In genomic region chr16:20620399-20620735, GRCm38 (mm10) we compare ENCODE assay signal across 8 mouse cellular contexts. TPM values are rescaled to one million over a fixed set of nuclear protein-coding genes. Genes with fewer than 3 reads are reported as not detected.
DNase-seq lines count a peak whose midpoint lies in the region; ATAC-seq and TF ChIP-seq lines count a peak whose summit lies in the region.

No protein-coding gene starts in this region.

- DNase-seq in left cerebral cortex, adult 2 months (ENCODE audit: extremely low spot score in 1 of 2, low spot score in 2 of 2): no peak
- no peak for DNase-seq in left cerebral cortex, adult 8-10 months (ENCODE audit: low spot score in 2 of 2)
- peak; percentile 37 for DNase-seq in neural tube, embryonic 10.5 days (ENCODE audit: extremely low spot score, low spot score)
- no peak for DNase-seq in urinary bladder, postnatal 36 days (ENCODE audit: low spot score in 2 of 2)
- DNase-seq in ovary, postnatal 14 days (ENCODE audit: low spot score): no peak

- H3K4me2 ChIP-seq in hindbrain, embryonic 16.5 days (ENCODE audit: low read length): peak overlapping the region; percentile 72

- no peaks in the 10 kb centered on the region for H3K36me3 ChIP-seq in hindbrain, embryonic 16.5 days (ENCODE audit: control insufficient read depth, insufficient read depth, low read length)

- H3K4me3 ChIP-seq in left cerebral cortex, adult 2 months: peak overlapping the region; percentile 80
- peak overlapping the region; percentile 78 for H3K4me3 ChIP-seq in brown adipose tissue, adult 24 weeks (ENCODE audit: insufficient read depth, low read depth, low read length)
- peak overlapping the region; percentile 91 for H3K4me3 ChIP-seq in hindbrain, embryonic 16.5 days (ENCODE audit: low read length)

- peak overlapping the region; percentile 81 for H3K9ac ChIP-seq in hindbrain, embryonic 16.5 days (ENCODE audit: low read depth, low read length)

- H3K9me3 ChIP-seq in hindbrain, embryonic 16.5 days (ENCODE audit: control insufficient read depth, low read length): no peaks in the 10 kb centered on the region

- ATAC-seq in hindbrain, embryonic 16.5 days: peak; percentile 4; the same call in 1 of the 2 replicates
- no peak for ATAC-seq in megakaryocyte-erythroid progenitor cell, adult 5-6 weeks (replicated peaks; ENCODE audit: low FRiP score, low TSS enrichment, poor library complexity, severe bottlenecking)

- TF ChIP-seq CTCF in left cerebral cortex, adult 2 months (IDR thresholded peaks at IDR 0.05): no peak

- H3K27me3 ChIP-seq in hindbrain, embryonic 16.5 days (replicated peaks; ENCODE audit: control insufficient read depth, insufficient read depth, low read length): no peaks in the 10 kb centered on the region

- intact Hi-C loops in left cerebral cortex, adult 2 months (cut with DNase I): loop anchor here (5.0 kb wide), 1 partner anchor 123 kb away; the partner anchor contains the start of gene Eif2b5

- 0 out of 2 replicates have a peak, but pooled peaks cover 8% of the 10 kb centered on the region for H3K4me1 ChIP-seq in brown adipose tissue, adult 24 weeks (ENCODE audit: control insufficient read depth, insufficient read depth, insufficient read length, low read length)
- peaks cover 16% of the 10 kb centered on the region for H3K4me1 ChIP-seq in hindbrain, embryonic 16.5 days (ENCODE audit: control insufficient read depth, insufficient read depth, low read depth, low read length)

- peak overlapping the region; percentile 85 for H3K27ac ChIP-seq in left cerebral cortex, adult 2 months
- H3K27ac ChIP-seq in brown adipose tissue, adult 24 weeks (replicated peaks; ENCODE audit: low read depth, low read length): no peak overlapping the region
- peak overlapping the region; percentile 97 for H3K27ac ChIP-seq in hindbrain, embryonic 16.5 days (ENCODE audit: low read depth, low read length)

- whole genome bisulfite sequencing in hindbrain, embryonic 16.5 days: under 1% methylated on average over 9 of the region's 9 CpGs

RNA-seq across cellular contexts. Expression of gene Camk2n2, which starts 0.7 kb away (rescaled TPM):
- total RNA-seq in left cerebral cortex, adult 2 months (2021): 100 to 1,000 TPM; 178 to 192 TPM
- 100 to 1,000 TPM; 145 to 169 (median 150) TPM for total RNA-seq in left cerebral cortex, adult 8-10 months (2022)
- 0.88 and 4.0 TPM in 2 replicates for polyA plus RNA-seq in brown adipose tissue, adult 24 weeks (2012; ENCODE audit: insufficient read depth, insufficient read length, missing spikeins)
- polyA plus RNA-seq in hindbrain, embryonic 16.5 days (2015; fragmentation: Nextera tagmentation; extraction: Ambion mirVana): 43.1 and 44.2 TPM in 2 replicates
- not detected in 2 replicates for total RNA-seq in megakaryocyte-erythroid progenitor cell, adult 5-6 weeks (2014; fragmentation: Nextera tagmentation)
- not detected in 2 replicates for total RNA-seq in megakaryocyte-erythroid progenitor cell, adult 5-6 weeks (2017)

RNA-seq across cellular contexts. Expression of gene Alg3, which starts 8.8 kb away (rescaled TPM):
- total RNA-seq in left cerebral cortex, adult 2 months (2021): 10 to 100 TPM; 11.8 to 12.2 TPM
- 10 to 100 TPM in 3 of 4 experiments, 1 to 10 TPM in 1; 8.1 to 15.5 (median 12.3) TPM for total RNA-seq in left cerebral cortex, adult 8-10 months (2022)
- polyA plus RNA-seq in brown adipose tissue, adult 24 weeks (2012; ENCODE audit: insufficient read depth, insufficient read length, missing spikeins): 15.9 and 17.3 TPM in 2 replicates
- polyA plus RNA-seq in hindbrain, embryonic 16.5 days (2015; fragmentation: Nextera tagmentation; extraction: Ambion mirVana): 43.9 and 44.7 TPM in 2 replicates
- total RNA-seq in megakaryocyte-erythroid progenitor cell, adult 5-6 weeks (2014; fragmentation: Nextera tagmentation): 28.7 and 36.6 TPM in 2 replicates
- total RNA-seq in megakaryocyte-erythroid progenitor cell, adult 5-6 weeks (2017): 24.3 and 33.1 TPM in 2 replicates

RNA-seq across cellular contexts. Expression of gene Gm49333, which starts 9.0 kb away (rescaled TPM):
- under 1 TPM in 1 of 2 experiments, not detected in 1; 0.33 TPM for total RNA-seq in left cerebral cortex, adult 2 months (2021)
- under 1 TPM in 2 of 4 experiments, not detected in 2; 0.42 to 0.73 TPM for total RNA-seq in left cerebral cortex, adult 8-10 months (2022)
- not detected in 2 replicates for polyA plus RNA-seq in brown adipose tissue, adult 24 weeks (2012; ENCODE audit: insufficient read depth, insufficient read length, missing spikeins)
- not detected in 2 replicates for polyA plus RNA-seq in hindbrain, embryonic 16.5 days (2015; fragmentation: Nextera tagmentation; extraction: Ambion mirVana)
- total RNA-seq in megakaryocyte-erythroid progenitor cell, adult 5-6 weeks (2014; fragmentation: Nextera tagmentation): not detected in 2 replicates
- total RNA-seq in megakaryocyte-erythroid progenitor cell, adult 5-6 weeks (2017): not detected in 2 replicates

RNA-seq across cellular contexts. Expression of gene Eef1akmt4, which starts 9.0 kb away (rescaled TPM):
- total RNA-seq in left cerebral cortex, adult 2 months (2021): 1 to 10 TPM; 1.8 to 2.4 TPM
- total RNA-seq in left cerebral cortex, adult 8-10 months (2022): 1 to 10 TPM; 1.1 to 2.3 (median 1.7) TPM
- 3.6 and 8.2 TPM in 2 replicates for polyA plus RNA-seq in brown adipose tissue, adult 24 weeks (2012; ENCODE audit: insufficient read depth, insufficient read length, missing spikeins)
- polyA plus RNA-seq in hindbrain, embryonic 16.5 days (2015; fragmentation: Nextera tagmentation; extraction: Ambion mirVana): 8.5 and 10.9 TPM in 2 replicates
- 13.3 and 32.7 TPM in 2 replicates for total RNA-seq in megakaryocyte-erythroid progenitor cell, adult 5-6 weeks (2014; fragmentation: Nextera tagmentation)
- total RNA-seq in megakaryocyte-erythroid progenitor cell, adult 5-6 weeks (2017): 5.4 and 6.5 TPM in 2 replicates

RNA-seq across cellular contexts. Expression of gene Ece2, which starts 9.3 kb away (rescaled TPM):
- total RNA-seq in left cerebral cortex, adult 2 months (2021): 10 to 100 TPM; 24.7 to 28.9 TPM
- total RNA-seq in left cerebral cortex, adult 8-10 months (2022): 10 to 100 TPM; 28.2 to 33.5 (median 30.5) TPM
- not detected in 2 replicates for polyA plus RNA-seq in brown adipose tissue, adult 24 weeks (2012; ENCODE audit: insufficient read depth, insufficient read length, missing spikeins)
- 17.4 and 18.6 TPM in 2 replicates for polyA plus RNA-seq in hindbrain, embryonic 16.5 days (2015; fragmentation: Nextera tagmentation; extraction: Ambion mirVana)
- not detected in 2 replicates for total RNA-seq in megakaryocyte-erythroid progenitor cell, adult 5-6 weeks (2014; fragmentation: Nextera tagmentation)
- not detected in 2 replicates for total RNA-seq in megakaryocyte-erythroid progenitor cell, adult 5-6 weeks (2017)

Comparison
In these comparisons a context has a peak if more than half of its experiments do, and no peak if none do; other contexts are left out.
1. RNA of gene Camk2n2, which starts 0.7 kb away (total RNA-seq): 178 to 192 TPM in left cerebral cortex, adult 2 months and 145 to 169 TPM in left cerebral cortex, adult 8-10 months; not detected in megakaryocyte-erythroid progenitor cell, adult 5-6 weeks; every median in the first group is over 100 times any median in the second.
2. Peak in every context shown above with its lines, with median percentiles within 50 percentile points of each other: H3K4me3 ChIP-seq.